Mouse (Mus musculus) small intestine, adult 2 months (tissue): ENCODE measurements around the gene Gpr137b.
"Not testable (repeated sequence)": the region's sequence is repeated elsewhere in the genome, so short reads cannot be mapped to it uniquely, and the experiment has no call there.

ENCODE experiments used
- CTCF ChIP-seq: fragments of 200-500 bp; IDR thresholded peaks from 2 replicates; pipeline ENCODE4 v1.5.1; 2012; ENCODE audit warnings: low read depth, mild to moderate bottlenecking, control low read depth, inconsistent platforms, low read length, moderate library complexity, mixed read lengths; ENCODE audit not compliant: insufficient replicate concordance, insufficient read length; ENCODE audit errors: extremely low read depth
- POLR2A ChIP-seq: fragments of 200-500 bp; IDR thresholded peaks from 2 replicates; pipeline ENCODE4 v1.6.1; 2012; ENCODE audit warnings: low read depth, mild to moderate bottlenecking, control low read depth, inconsistent platforms, low read length, moderate library complexity

DNA sequence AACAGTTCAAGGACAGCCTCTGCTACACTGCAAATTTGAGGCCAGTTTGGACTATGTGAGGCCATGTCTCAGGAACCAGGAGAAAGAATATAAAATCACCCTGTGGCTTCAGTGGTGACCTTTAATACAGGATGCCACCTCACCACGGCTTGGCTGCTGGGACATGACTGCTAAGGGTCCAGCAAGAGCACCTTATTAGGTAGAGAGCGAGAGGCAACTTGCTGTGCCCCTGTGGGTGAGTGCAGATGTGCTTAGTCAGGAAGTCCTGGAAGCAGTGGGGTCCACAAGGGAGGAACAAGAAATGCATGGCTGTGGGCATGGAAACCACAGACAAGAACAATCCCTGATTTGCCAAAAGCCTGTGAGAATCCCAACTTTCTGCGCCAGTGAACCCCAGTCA is 9.6 kb upstream of the Gpr137b start:
- TF ChIP-seq CTCF, POLR2A: not testable (repeated sequence)
